Mouse (Mus musculus): Measurements from ENCODE around the gene Kiss1r.

The Kiss1r gene

GRCm38 (mm10) chr10:79897316-79898245, 19.2 kb upstream of the Kiss1r start:
- no peak for DNase-seq (ENCODE audit: inconsistent ontology term)

- peak; percentile 98 for DNase-seq (ENCODE audit: inconsistent ontology term)
Measured at GRCm38 (mm10) chr10:79900951-79901410, 15.8 kb upstream of the Kiss1r start.

DNA sequence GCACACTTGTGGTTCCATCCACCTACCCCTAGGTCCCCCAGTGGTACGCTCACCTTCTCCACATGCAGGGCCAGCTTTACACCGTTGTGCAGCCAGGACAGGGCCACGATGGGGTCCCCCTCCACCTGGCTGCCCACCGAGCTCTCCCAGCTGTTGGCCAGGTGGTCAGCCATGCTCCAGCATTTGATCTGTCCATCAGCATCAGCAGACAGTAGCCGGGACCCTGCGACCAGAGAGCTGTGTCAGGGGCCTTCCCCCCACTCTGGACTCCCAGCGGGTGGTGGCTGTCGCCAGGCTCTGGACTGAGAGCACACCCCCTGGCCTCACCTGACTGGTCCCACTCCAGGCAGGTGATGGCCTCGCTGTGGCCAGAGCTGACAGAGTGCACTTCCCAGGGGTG, 10.1 kb upstream of the Kiss1r start:
- no peak for DNase-seq (ENCODE audit: inconsistent ontology term)

- no peak for DNase-seq (ENCODE audit: inconsistent ontology term)
Measured at GRCm38 (mm10) chr10:79907415-79907814, 9.4 kb upstream of the Kiss1r start.

DNA sequence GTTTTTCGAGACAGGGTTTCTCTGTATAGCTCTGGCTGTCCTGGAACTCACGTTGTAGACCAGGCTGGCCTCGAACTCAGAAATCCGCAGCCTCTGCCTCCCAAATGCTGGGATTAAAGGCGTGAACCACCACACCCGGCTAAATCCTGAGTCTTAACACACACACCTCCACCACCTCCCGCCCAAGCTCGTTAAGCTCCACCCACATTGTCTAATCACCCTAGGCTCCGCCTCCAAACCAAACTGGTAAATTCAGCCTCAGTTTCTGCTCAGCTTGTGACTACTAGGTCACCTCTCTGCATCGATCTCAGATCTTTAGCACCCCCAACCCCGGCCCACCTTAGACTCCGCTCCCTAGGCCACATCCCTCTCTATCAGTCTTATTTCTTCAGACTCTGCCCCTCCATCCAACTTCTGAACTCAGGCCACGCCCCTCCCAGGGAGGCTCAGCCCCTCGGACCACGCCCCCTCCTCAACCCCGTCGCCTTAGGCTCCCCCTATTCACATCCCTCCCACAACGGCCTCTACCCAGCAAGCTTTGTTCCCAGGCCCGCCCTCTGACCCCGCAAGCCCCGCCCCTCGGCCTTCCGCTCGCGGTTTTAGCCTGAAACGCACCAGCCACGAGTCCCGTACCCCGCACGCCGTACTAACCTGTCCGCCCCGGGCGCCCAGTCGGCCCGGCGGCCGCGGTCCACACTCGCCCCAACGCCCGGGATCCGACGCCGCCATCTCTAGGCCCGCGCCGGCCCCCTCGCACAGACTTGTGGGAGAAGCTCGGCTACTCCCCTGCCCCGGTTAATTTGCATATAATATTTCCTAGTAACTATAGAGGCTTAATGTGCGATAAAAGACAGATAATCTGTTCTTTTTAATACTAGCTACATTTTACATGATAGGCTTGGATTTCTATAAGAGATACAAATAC, 8.3 kb upstream of the Kiss1r start, which contains the start of gene Med16:
Gene Med16, minus strand, starts transcription at position 757 of the 925 bp plus-strand sequence.
- DNase-seq (ENCODE audit: inconsistent ontology term) = peak; percentile 99

DNA sequence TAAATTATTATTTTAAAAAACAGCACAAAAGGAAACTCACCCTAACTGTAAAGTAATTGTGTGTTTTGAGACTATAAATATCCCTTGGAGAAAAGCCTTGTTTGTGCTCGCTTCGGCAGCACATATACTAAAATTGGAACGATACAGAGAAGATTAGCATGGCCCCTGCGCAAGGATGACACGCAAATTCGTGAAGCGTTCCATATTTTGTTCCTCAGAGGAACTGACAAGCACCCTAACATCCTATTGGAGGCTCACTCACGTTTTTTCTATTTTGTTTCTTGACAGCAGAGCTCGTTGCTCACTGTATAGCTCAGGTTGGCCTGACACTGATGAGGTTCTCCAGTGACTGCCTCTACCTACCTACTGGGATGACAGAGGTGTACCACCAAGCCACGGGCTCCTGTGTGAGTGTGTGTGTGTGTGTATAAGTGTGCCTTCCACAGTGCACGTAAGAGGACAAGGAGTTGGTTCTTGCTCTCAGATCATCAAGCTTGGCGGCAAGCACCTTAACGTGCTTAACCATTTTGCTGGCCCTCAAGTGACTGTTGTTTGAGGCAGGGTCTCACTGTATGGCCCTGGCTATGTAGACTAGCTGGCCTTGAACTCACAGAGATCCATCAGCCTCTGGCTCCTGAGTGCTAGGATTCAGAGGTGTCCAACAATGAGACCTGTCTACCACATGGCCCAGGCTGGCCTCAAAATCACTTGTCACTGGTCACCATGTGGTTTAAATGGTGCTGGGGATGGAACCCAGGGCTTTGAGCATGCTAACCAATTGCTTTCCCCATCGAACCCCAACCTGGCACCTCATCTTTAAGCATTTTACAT, 7.5 kb upstream of the Kiss1r start:
- no peak for DNase-seq (ENCODE audit: inconsistent ontology term)

- no peak for DNase-seq (ENCODE audit: inconsistent ontology term)
Measured at GRCm38 (mm10) chr10:79910556-79910955, 6.2 kb upstream of the Kiss1r start, which contains the start of gene Gm26602. Gene Gm26602 (plus strand): TSS chr10:79910856.

DNA sequence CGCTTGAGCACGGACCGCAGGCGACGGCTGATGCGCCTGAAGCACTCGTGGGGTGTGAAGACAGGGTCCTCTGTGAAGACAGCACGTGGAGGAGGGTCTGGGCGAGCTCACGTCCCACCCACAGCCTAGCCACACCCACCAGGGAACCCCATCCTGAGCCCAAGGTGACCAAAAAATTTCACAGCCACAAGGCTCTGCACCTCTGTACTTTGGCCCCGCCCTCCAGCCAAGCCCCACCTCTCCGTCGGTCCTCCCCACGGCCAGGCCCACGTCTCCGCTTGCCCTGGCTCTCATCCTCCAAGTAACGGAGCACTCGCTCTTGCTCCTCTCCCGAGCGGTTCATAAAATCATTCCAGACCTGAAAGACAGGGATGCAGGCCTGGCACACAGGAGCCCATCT, 4.4 kb upstream of the Kiss1r start:
- no peak for DNase-seq (ENCODE audit: inconsistent ontology term)

DNA sequence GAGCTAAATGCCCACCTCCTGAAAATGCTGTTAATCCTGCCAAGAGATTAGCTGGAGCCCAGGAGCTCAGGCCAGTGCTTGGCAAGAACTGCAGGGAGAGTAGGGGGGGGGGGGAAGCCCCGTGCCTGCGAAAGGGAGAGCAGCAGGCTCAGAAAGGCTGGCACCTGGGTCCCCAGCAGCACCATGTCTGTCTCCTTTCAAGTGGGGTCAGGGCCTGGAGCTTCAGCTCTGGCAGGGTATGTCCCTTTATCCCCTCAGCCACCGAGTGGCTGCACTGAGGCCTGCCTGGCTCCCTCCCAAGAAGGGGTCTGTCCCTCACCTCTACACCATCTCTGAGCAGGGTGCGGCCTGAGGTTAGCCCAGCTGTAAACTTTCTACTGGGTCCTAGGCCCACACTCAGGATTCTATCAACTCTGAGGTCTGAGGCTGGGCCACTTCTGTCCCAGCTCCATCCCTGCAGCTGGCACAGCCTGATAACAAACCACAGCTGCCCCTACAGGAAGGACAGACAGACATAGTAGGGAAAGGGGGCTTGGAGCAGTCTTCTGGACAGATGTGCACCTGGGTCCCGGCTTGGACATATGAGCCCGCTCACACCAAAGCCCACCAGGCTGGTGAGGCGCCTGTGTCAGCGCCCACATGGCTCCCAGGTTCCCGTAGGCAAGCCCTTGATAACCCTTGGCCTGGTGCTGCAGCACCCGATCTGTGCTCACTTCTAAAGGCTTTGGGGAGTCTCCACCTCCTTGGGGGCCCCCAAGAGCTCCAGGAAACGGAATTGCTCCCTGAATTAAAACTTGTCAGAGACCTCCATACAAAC, 2.4 kb upstream of the Kiss1r start:
- no peak for DNase-seq (ENCODE audit: inconsistent ontology term)

DNA sequence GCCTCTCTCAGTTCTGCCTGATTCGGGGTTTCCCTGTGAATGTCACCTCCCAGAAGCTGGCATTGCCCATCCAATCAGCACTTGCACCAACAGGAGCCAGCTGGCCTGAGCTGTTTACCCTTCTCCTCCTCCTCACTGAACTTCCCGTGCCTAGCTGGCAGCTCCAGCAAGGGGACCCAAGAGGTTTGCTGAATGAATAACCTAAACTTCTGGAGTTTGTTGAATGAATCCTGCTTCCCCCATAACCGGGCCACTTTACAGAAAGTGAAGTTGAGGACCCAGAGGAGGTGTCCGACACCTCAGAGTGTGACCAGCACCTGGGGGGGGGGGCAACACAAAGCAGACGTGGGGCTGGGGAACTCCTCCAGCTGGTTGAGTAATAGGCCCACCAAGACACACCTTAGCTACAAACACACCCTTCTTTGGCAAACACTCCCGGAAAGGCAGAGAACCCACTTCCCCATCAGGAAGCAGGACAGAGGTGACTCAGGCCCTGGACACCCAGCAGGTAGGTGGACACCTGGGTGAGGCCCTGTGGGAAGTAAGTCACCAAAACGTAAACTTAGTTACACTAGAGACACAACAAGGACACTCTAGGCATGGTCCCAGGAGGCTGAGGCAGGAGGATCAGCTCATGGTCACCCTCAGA, 1.7 kb upstream of the Kiss1r start:
- DNase-seq (ENCODE audit: inconsistent ontology term) = no peak

DNA sequence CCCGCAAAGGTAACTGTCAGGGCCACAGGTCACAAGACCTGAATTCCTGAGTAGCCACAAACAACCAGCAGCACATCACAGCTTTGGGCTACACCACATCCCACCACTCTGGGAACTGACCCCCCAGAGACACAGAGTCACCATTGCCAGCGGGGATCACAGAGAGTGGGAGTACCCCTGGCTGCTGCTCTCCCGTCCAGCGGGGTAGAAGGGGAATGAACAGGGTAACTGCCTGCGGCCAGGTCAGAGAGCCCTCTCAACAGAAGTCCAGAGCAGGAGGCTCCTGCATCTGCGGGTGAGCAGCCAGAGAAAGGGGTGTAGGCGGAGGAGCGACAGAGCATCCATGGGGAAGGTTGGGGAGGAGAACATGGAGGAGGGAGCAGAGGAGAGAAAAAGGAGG, 690 bp upstream of the Kiss1r start:
- DNase-seq (ENCODE audit: inconsistent ontology term) = no peak

DNA sequence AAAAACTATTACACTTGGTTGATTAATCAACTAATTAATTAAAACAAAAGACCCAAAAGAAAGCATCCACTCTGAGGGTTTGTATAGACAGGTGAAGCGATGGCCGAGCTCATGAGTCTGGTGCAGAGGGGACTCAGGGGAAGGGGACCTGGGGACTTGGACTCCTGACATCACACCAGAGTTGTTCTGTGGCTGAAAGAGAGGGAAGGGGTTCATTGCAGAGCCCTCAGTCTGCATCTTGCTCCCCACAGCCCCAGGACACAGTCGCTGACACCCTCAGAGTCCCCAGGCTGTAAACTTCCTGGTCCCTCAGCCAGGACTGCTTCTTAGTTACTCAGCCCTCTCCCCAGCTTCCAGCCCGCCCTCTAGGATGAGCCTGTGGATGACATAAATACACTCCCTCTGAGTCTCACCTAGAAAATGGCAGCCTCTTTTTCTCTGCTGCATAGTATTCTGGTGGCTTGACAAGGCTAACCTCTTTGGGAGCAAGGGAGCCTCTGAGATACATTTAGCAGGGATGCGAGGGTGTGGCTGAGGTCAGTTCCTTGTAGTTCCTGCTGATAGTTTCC, 845 bp downstream of the Kiss1r start:
- DNase-seq (ENCODE audit: inconsistent ontology term) = no peak

GRCm38 (mm10) chr10:79918231-79919078, 1.7 kb downstream of the Kiss1r start:
- no peak for DNase-seq (ENCODE audit: inconsistent ontology term)

- no peak for DNase-seq (ENCODE audit: inconsistent ontology term)
Measured at GRCm38 (mm10) chr10:79919251-79919849, 2.6 kb downstream of the Kiss1r start.

- DNase-seq (ENCODE audit: inconsistent ontology term) = no peak
Measured at GRCm38 (mm10) chr10:79920056-79920890, 3.5 kb downstream of the Kiss1r start.

DNA sequence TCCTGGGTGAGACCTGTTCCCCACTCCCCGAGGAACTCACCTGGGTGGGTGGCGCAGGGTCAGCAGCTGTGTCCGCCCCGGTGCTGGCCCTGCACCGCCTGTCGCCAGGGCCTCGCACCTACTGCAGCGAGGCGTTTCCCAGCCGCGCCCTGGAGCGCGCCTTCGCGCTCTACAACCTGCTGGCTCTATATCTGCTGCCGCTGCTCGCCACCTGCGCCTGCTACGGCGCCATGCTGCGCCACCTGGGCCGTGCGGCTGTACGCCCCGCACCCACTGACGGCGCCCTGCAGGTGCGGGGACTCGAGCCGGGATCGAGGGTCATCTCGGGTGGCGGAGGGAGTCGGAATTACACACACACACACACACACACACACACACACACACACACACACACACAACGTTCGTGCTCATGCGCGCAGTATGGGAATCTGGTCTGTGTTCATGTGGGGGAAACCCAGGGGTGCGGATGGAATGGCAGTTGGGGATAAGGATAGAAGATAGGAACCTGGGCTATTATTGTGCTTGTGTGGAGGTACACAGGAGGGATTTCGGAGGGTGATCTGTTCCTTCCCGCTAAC, 4.3 kb downstream of the Kiss1r start, which contains the start of gene R3hdm4:
Gene R3hdm4, minus strand, starts transcription at position 251 of the 578 bp plus-strand sequence.
- no peak for DNase-seq (ENCODE audit: inconsistent ontology term)

DNA sequence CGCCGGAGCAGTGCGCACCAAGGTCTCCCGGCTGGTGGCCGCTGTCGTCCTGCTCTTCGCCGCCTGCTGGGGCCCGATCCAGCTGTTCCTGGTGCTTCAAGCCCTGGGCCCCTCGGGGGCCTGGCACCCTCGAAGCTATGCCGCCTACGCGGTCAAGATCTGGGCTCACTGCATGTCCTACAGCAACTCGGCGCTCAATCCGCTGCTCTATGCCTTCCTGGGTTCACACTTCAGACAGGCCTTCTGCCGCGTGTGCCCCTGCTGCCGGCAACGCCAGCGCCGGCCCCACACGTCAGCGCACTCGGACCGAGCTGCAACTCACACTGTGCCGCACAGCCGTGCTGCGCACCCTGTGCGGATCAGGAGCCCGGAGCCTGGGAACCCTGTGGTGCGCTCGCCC, 4.8 kb downstream of the Kiss1r start:
- DNase-seq (ENCODE audit: inconsistent ontology term) = no peak

Data from Muller cell, postnatal 12 days (primary cell).